11 mouse cellular contexts compared by ENCODE assay signal in genomic region chr8:105142395-105142794, GRCm38 (mm10). TPM values are rescaled to one million over a fixed set of nuclear protein-coding genes. Genes with fewer than 3 reads are reported as not detected.
DNase-seq lines count a peak whose midpoint lies in the region; ATAC-seq and TF ChIP-seq lines count a peak whose summit lies in the region.
"Had no signal": no experiment of that assay in that cellular context is flagged by ENCODE, and none has a peak within 500 bp of the region (broad histone marks: within the 10 kb centered on the region; RNA-seq: fewer than 3 reads in every experiment).

No protein-coding gene starts in this region.

- ATAC-seq in hindbrain, embryonic 15.5 days (ENCODE audit: low FRiP score, low read depth), result no peak
- ATAC-seq in hindbrain, embryonic 13.5 days (ENCODE audit: low FRiP score), result no peak
- peak; percentile 66 for ATAC-seq in granulocyte monocyte progenitor cell, adult 5-6 weeks (replicated peaks; ENCODE audit: poor library complexity, severe bottlenecking)
- ATAC-seq in liver, postnatal 0 days, result no peak

- TF ChIP-seq EP300 in liver, postnatal 0 days (IDR thresholded peaks at IDR 0.05; ENCODE audit: low read depth), result no peak

- H3K36me3 ChIP-seq in hindbrain, embryonic 15.5 days, result no peaks in the 10 kb centered on the region
- H3K36me3 ChIP-seq in hindbrain, embryonic 13.5 days, result no peaks in the 10 kb centered on the region
- no peaks in the 10 kb centered on the region for H3K36me3 ChIP-seq in liver, postnatal 0 days (replicated peaks; ENCODE audit: insufficient read depth, low read length)

- no peak overlapping the region for H3K9ac ChIP-seq in hindbrain, embryonic 15.5 days
- H3K9ac ChIP-seq in hindbrain, embryonic 13.5 days, result no peak overlapping the region
- H3K9ac ChIP-seq in liver, postnatal 0 days (replicated peaks), result no peak overlapping the region

- 0 out of 2 replicates have a peak, but pooled peaks cover 4% of the 10 kb centered on the region for H3K27me3 ChIP-seq in hindbrain, embryonic 15.5 days
- 0 out of 2 replicates have a peak, but pooled peaks cover 14% of the 10 kb centered on the region for H3K27me3 ChIP-seq in hindbrain, embryonic 13.5 days
- no peaks in the 10 kb centered on the region for H3K27me3 ChIP-seq in liver, postnatal 0 days (ENCODE audit: insufficient read depth, low read length)

- DNase-seq in R1 (ENCODE audit: low read depth, low spot score), result peak; percentile 48
- peak; percentile 49 for DNase-seq in liver, postnatal 0 days
- DNase-seq in layer of hippocampus, adult 9-10 months (ENCODE audit: low spot score), result no peak
- no peak for DNase-seq in left cerebral cortex, adult 11 months (ENCODE audit: low spot score)
- DNase-seq: gastrocnemius, postnatal 10 days had no signal

- TF ChIP-seq CTCF in liver, postnatal 0 days (IDR thresholded peaks at IDR 0.05; ENCODE audit: low read depth), result no peak

- H3K4me1 ChIP-seq in hindbrain, embryonic 15.5 days (replicated peaks), result no peaks in the 10 kb centered on the region
- H3K4me1 ChIP-seq in hindbrain, embryonic 13.5 days (replicated peaks), result peaks cover 4% of the 10 kb centered on the region; the same call in 1 of the 2 replicates
- no peaks in the 10 kb centered on the region; the same call in 1 of the 2 replicates for H3K4me1 ChIP-seq in liver, postnatal 0 days (ENCODE audit: insufficient read depth)

- peak overlapping the region; percentile 18; the same call in 1 of the 2 replicates for H3K4me2 ChIP-seq in hindbrain, embryonic 15.5 days
- no peak overlapping the region for H3K4me2 ChIP-seq in hindbrain, embryonic 13.5 days
- H3K4me2 ChIP-seq in liver, postnatal 0 days (ENCODE audit: low read depth, low read length), result peak overlapping the region; percentile 26; the same call in 1 of the 2 replicates

- WGBS in hindbrain, embryonic 15.5 days, result 38% methylated on average over 19 of the region's 19 CpGs
- 38% methylated on average over 19 of the region's 19 CpGs for WGBS in hindbrain, embryonic 13.5 days
- WGBS in liver, postnatal 0 days (ENCODE audit: insufficient replicate concordance), result 34% methylated on average over 19 of the region's 19 CpGs

- H3K27ac ChIP-seq in hindbrain, embryonic 15.5 days (replicated peaks), result no peak overlapping the region
- no peak overlapping the region for H3K27ac ChIP-seq in hindbrain, embryonic 13.5 days
- H3K27ac ChIP-seq in liver, postnatal 0 days (ENCODE audit: low read depth), result no peak overlapping the region

- H3K9me3 ChIP-seq in hindbrain, embryonic 15.5 days, result no peaks in the 10 kb centered on the region
- no peaks in the 10 kb centered on the region for H3K9me3 ChIP-seq in hindbrain, embryonic 13.5 days
- no peaks in the 10 kb centered on the region for H3K9me3 ChIP-seq in liver, postnatal 0 days (ENCODE audit: low read length)

- H3K4me3 ChIP-seq in hindbrain, embryonic 15.5 days, result no peak overlapping the region
- no peak overlapping the region for H3K4me3 ChIP-seq in hindbrain, embryonic 13.5 days
- H3K4me3 ChIP-seq in liver, postnatal 0 days (ENCODE audit: low read depth, low read length), result no peak overlapping the region

RNA-seq across cellular contexts. Expression of gene Ces4a, which starts 10.8 kb away (rescaled TPM):
- 0.13 TPM in 1 of 2 replicates, not detected in the other for polyA plus RNA-seq in hindbrain, embryonic 15.5 days (2015; fragmentation: Nextera tagmentation; extraction: Ambion mirVana)
- not detected in 2 replicates for polyA plus RNA-seq in hindbrain, embryonic 13.5 days (2015; fragmentation: Nextera tagmentation; extraction: Ambion mirVana)
- total RNA-seq in granulocyte monocyte progenitor cell, adult 5-6 weeks (2014; fragmentation: Nextera tagmentation), result not detected in 2 replicates
- not detected in 2 replicates for total RNA-seq in granulocyte monocyte progenitor cell, adult 5-6 weeks (2017)
- polyA plus RNA-seq in liver, postnatal 0 days (2015; fragmentation: Nextera tagmentation; extraction: Ambion mirVana), result 0.07 TPM in 1 of 2 replicates, not detected in the other
- total RNA-seq: gastrocnemius, postnatal 10 days; layer of hippocampus, adult 18-20 months had no signal
- polyA plus RNA-seq: cortical plate, adult 2 months; spleen, adult 2 months had no signal

RNA-seq across cellular contexts. Expression of gene Cbfb, which starts 28.1 kb away (rescaled TPM):
- polyA plus RNA-seq in hindbrain, embryonic 15.5 days (2015; fragmentation: Nextera tagmentation; extraction: Ambion mirVana), result 28.8 and 29.0 TPM in 2 replicates
- 33.0 and 35.6 TPM in 2 replicates for polyA plus RNA-seq in hindbrain, embryonic 13.5 days (2015; fragmentation: Nextera tagmentation; extraction: Ambion mirVana)
- 119 and 135 TPM in 2 replicates for total RNA-seq in granulocyte monocyte progenitor cell, adult 5-6 weeks (2014; fragmentation: Nextera tagmentation)
- 177 and 185 TPM in 2 replicates for total RNA-seq in granulocyte monocyte progenitor cell, adult 5-6 weeks (2017)
- polyA plus RNA-seq in liver, postnatal 0 days (2015; fragmentation: Nextera tagmentation; extraction: Ambion mirVana), result 10.6 and 10.7 TPM in 2 replicates

RNA-seq across cellular contexts. Expression of gene Ces3b, which starts 58.8 kb away (rescaled TPM):
- not detected in 2 replicates for polyA plus RNA-seq in hindbrain, embryonic 15.5 days (2015; fragmentation: Nextera tagmentation; extraction: Ambion mirVana)
- polyA plus RNA-seq in hindbrain, embryonic 13.5 days (2015; fragmentation: Nextera tagmentation; extraction: Ambion mirVana), result not detected in 2 replicates
- total RNA-seq in granulocyte monocyte progenitor cell, adult 5-6 weeks (2014; fragmentation: Nextera tagmentation), result not detected in 2 replicates
- not detected in 2 replicates for total RNA-seq in granulocyte monocyte progenitor cell, adult 5-6 weeks (2017)
- 0.11 and 0.21 TPM in 2 replicates for polyA plus RNA-seq in liver, postnatal 0 days (2015; fragmentation: Nextera tagmentation; extraction: Ambion mirVana)
- total RNA-seq: gastrocnemius, postnatal 10 days; layer of hippocampus, adult 18-20 months had no signal
- polyA plus RNA-seq: cortical plate, adult 2 months; spleen, adult 2 months had no signal

Comparison
In these comparisons a context has a peak if more than half of its experiments do, and no peak if none do; other contexts are left out.
1. DNase-seq: peak in R1 (single experiment) and liver, postnatal 0 days (single experiment); none in layer of hippocampus, adult 9-10 months (single experiment) and left cerebral cortex, adult 11 months (single experiment).